Mouse (Mus musculus) myocyte (in vitro differentiated cells): ENCODE measurements at regions not wholly inside any gene's neighbourhood (a gene's known extent, or its start where the extent isn't known, plus 50 kb on each side); places are given as distances from the start of the nearest gene placed in this dataset.

Source experiments
- CEBPB ChIP-seq: IDR thresholded peaks from 2 replicates; pipeline ENCODE4 v1.6.1; 2011; ENCODE audit warnings: mild to moderate bottlenecking, moderate library complexity; ENCODE audit not compliant: poor library complexity, insufficient read depth, severe bottlenecking
- E2F4 ChIP-seq: IDR thresholded peaks from one replicate; pipeline ENCODE4 v1.6.1; 2011; ENCODE audit warnings: mild to moderate bottlenecking, control low read depth, moderate library complexity; ENCODE audit not compliant: insufficient read depth
- MYOG ChIP-seq, 3 experiments: IDR thresholded peaks; one replicate each; pipeline ENCODE4 v1.6.1; 2011; ENCODE audit warnings: control low read depth in 2 of 3, low read depth in 2 of 3, mild to moderate bottlenecking in 2 of 3; ENCODE audit not compliant: insufficient read length in 2 of 3, control insufficient read depth in 1 of 3, insufficient read depth in 1 of 3
- POLR2A ChIP-seq: IDR thresholded peaks from one replicate; pipeline ENCODE4 v1.6.1; 2011; ENCODE audit warnings: low read depth, mild to moderate bottlenecking, control low read depth, moderate library complexity; ENCODE audit not compliant: insufficient read length
- POLR2AphosphoS2 ChIP-seq: IDR thresholded peaks from one replicate; pipeline ENCODE4 v1.6.1; 2011; ENCODE audit warnings: low read depth, control low read depth; ENCODE audit not compliant: insufficient read length
- REST ChIP-seq: IDR thresholded peaks from one replicate; pipeline ENCODE4 v1.6.1; 2011; ENCODE audit warnings: mild to moderate bottlenecking, control low read depth, moderate library complexity; ENCODE audit not compliant: insufficient read depth, insufficient read length
- TCF12 ChIP-seq: IDR thresholded peaks from one replicate; pipeline ENCODE4 v1.6.1; 2011; ENCODE audit warnings: mild to moderate bottlenecking, control low read depth; ENCODE audit not compliant: poor library complexity, insufficient read depth, severe bottlenecking
- USF1 ChIP-seq: IDR thresholded peaks from one replicate; pipeline ENCODE4 v1.6.1; 2011; ENCODE audit warnings: low read depth, mild to moderate bottlenecking, control low read depth, moderate library complexity

DNA sequence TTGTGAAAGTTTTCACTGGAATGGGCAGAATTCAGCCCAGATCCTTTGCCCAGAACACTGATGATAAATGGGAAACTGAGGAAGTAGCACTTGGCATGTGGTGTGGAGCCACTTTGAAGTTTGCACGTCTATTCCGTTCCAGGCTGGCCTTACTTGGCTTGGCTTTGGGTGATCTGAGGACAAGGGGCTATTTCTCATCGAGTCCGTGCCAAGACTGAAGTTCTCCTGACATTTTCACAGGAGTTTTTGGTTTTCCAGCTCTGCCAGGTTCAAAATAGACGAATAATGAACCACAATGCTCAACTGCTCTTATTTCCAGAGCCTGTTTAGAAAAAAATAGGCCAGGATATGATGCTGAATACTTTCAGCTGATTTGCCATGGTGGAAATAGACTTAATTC lies 421.8 kb upstream of the Dab2 start:
- no peak for TF ChIP-seq POLR2A
- no peak for TF ChIP-seq POLR2AphosphoS2
- TF ChIP-seq TCF12, result no peak
- no peak for TF ChIP-seq MYOG (IDR thresholded peaks at IDR 0.05; ENCODE audit: control insufficient read depth in 1 of 3, insufficient read depth in 1 of 3, insufficient read length in 2 of 3, low read depth in 2 of 3)
- no peak for TF ChIP-seq REST
- no peak for TF ChIP-seq CEBPB
- TF ChIP-seq E2F4, result no peak
- TF ChIP-seq USF1, result no peak
